Mouse (Mus musculus) G1E (cell line): ENCODE measurements around the gene Cstad.

Experiments used
- CTCF ChIP-seq: IDR thresholded peaks from 2 replicates; pipeline ENCODE4 v1.5.1; 2012; ENCODE audit warnings: low read depth, low read length, inconsistent platforms, mixed read lengths
- GATA1 ChIP-seq: IDR thresholded peaks from 2 replicates; pipeline ENCODE4 v1.6.1; 2012; ENCODE audit warnings: borderline replicate concordance, low read length, inconsistent platforms, mixed read lengths
- POLR2AphosphoS5 ChIP-seq: IDR thresholded peaks from 2 replicates; pipeline ENCODE4 v1.6.1; 2012; ENCODE audit warnings: low read depth, low read length, inconsistent platforms; ENCODE audit not compliant: insufficient replicate concordance

DNA sequence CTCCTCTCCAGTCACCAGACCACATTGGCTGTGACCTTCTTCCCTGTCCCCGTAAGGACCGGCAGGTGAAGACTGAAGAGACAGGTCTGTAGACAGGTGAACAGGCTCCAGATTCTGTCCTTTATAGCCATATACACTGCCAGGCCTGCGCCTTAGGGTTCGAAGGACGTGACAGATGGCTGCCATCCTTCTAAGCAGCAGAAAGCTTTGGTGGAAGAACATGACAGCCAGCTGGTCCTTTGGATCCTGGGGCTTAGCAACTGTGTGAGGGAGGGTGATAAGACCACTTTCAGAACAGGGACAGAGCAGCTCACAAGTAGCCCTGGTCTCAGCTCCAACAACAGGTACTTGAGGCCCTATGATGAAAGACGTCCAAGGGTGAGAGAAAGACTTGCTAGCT is 43.2 kb downstream of the Cstad start:
- TF ChIP-seq CTCF (no peak), POLR2AphosphoS5 (no peak), GATA1 (no peak)
